Mouse (Mus musculus): ENCODE data around the gene Letmd1.
"Not testable (repeated sequence)": the region's sequence is repeated elsewhere in the genome, so short reads cannot be mapped to it uniquely, and the experiment has no call there.

The Letmd1 gene

DNA sequence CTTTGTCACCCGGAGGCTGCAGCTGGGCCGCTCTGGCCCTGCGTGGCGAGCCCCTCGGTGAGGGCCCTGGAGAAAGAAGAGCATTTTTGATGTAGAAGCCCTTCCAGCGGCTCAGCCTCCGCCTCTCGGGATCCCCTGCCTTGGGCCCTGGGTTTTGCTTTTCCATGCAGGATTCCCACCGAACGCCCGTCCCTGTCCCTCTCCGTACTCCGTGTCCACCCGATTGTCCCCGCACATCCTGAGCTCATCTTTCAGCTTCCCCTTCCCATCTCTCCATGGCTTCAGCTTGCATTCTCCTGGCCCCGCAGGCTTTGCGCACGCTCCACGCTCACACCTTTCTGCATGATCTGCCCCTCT lies 344 bp downstream of the Letmd1 start:
- ChIA-PET CTCF (interaction anchor here in 2 of 4 experiments (0.7 to 1.8 kb wide), 7 partner anchors 8 to 214 kb away, joined by 3 to 4 read pairs (median 4); partner anchors contain the start of gene Dazap2 (in 1 of the 2)), POLR2A (interaction anchor here in 3 of 4 experiments (0.8 to 20.6 kb wide), 11 partner anchors 12 to 311 kb away, joined by 3 to 291 read pairs (median 6); partner anchors contain the start of gene Csrnp2 (in 1 of the 3))

DNA sequence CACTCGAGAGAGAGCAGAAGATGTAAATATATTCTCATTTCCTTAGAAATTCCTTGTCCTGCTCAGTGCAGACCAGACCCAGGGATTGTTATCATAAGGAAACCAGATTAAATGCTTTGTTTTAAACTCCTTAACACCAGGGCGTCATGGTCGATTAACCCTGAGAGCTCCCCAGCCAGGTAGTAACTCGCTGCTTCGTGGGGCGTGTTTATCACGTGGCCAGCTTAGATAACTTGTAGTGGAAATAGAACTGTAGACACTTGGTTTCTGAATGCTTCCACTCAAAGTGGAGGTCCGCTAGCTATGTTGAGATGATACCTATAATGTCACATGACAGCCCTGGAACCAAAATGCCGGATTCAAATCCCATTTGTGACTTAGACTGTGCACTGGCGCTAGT lies 1.2 kb downstream of the Letmd1 start:
- ChIA-PET CTCF (interaction anchor here in 3 of 4 experiments (0.5 to 1.8 kb wide), 8 partner anchors 9 to 213 kb away, joined by 3 to 4 read pairs (median 4); partner anchors contain the start of gene Dazap2 (in 1 of the 3)), POLR2A (interaction anchor here in 2 of 4 experiments (0.9 to 20.6 kb wide), 8 partner anchors 12 to 213 kb away, joined by 3 to 291 read pairs (median 6); partner anchors contain the start of gene Csrnp2 (in 1 of the 2))

DNA sequence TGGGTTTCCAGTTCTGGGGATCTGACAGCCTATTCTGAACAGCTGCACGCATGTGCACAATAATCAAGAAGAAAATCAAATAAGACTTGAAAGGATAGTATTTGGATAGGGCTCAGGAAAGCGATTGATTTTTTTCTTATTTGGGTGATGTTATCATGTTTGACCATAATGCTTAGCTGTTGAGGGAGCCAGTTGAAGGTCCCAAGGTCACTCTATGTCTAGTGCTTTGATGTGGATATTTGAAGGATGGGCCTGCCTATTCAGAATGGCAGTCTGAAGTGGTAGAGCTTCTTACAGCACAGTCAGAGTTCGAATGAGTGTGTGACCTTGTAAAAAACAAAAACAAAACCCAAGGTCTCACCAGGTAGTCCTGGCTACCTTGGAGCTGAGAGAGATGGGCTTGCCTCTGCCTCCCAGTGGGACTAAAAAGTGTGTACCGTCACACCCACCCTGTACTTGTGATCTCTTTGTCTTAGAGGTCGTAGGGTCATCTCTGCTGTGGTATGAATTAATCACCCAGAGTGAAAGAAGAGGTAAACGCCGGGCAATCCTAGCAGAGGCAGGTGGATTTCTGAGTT lies 5.2 kb downstream of the Letmd1 start:
- CTCF ChIA-PET: interaction anchor here in 3 of 4 experiments (0.6 to 2.3 kb wide), 9 partner anchors 8 to 842 kb away, joined by 3 to 13 read pairs (median 3); partner anchors contain the start of gene Smagp (in 1 of the 3)

DNA sequence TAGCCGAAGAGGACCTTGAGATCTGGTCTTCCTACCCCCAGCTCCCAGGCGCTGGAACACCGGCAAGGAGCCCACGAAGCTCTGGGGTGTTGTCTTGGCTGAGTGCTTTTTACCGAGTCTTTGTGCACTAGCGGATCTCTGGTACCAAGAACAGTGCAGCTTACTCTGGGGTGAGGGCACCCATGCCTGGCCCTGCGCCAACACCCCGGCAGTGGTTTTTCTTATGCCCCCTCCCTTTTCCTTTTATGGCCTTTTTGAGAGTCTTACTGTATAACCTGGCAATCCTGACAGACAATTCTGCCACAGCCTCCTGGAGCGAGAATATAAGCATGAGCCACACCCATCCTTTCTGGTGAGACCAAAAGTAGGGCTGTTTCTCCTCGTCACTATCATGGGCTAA lies 9.5 kb downstream of the Letmd1 start:
- ChIA-PET POLR2A (interaction anchor here in 3 of 4 experiments (1.1 to 20.6 kb wide), 7 partner anchors 8 to 54 kb away, joined by 3 to 291 read pairs (median 7); partner anchors contain the start of gene Csrnp2 (in 2 of the 3)), CTCF (interaction anchor here in 1 of 4 experiments (0.6 kb wide), 1 partner anchor 20 kb away, joined by 4 read pairs; no protein-coding TSS in a partner anchor)

More for the DNA sequence above, 5.2 kb downstream of the Letmd1 start:
- POLR2A ChIA-PET: interaction anchor here (0.5 to 20.6 kb wide), 46 partner anchors 8 to 760 kb away, joined by 3 to 291 read pairs (median 3); partner anchors contain the start of genes Dazap2 (in 2 of the 4), Csrnp2 (in 1 of the 4), Galnt6 (in 1 of the 4) and Pou6f1 (in 1 of the 4)

DNA sequence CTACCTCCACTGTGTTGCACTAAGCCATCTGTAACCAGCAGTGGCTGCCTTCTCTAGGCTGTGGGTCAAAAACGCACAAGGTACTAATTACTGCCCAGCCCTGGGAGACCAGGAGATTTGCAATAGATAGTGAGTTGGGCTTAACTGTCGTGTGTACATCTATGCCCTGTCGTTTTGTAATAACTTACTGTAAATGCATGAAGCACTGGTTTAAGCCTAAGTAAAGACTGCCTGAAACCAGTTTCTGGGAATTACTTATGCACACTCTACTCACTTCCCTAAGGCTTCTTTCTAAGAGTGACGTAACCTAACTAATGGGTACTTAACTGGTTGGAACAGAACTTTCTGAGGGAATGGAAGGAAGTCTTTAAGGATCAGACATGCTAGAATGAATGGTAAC lies 10.1 kb downstream of the Letmd1 start:
- ChIA-PET CTCF (interaction anchor here in 1 of 4 experiments (0.6 kb wide), 1 partner anchor 204 kb away, joined by 4 read pairs; no protein-coding TSS in a partner anchor), POLR2A (interaction anchor here in 2 of 4 experiments (4.0 to 20.6 kb wide), 3 partner anchors 10 to 16 kb away, joined by 31 to 291 read pairs (median 122); partner anchors contain the start of gene Csrnp2 (in 2 of the 2))

DNA sequence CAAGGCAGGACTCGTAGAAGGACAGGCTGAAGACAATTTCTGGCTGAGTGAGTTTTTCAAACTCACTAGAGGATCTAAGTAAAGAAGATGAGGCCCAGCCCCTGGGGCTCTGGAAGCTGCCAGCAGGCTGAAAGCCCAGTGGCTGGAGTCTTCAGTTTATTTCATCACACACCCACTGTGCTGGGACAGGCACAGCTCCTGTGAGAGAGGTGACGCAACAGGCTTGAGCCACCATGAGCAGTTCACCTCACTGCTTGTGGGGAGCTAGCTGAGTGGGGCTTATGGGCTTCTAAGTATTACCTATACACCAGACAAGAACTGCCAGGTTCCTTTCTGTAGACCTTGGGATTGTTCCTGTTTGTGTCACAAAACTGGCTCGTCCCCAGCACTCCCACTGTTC lies 16.8 kb downstream of the Letmd1 start:
- ChIA-PET CTCF (interaction anchor here in 3 of 4 experiments (0.9 to 1.3 kb wide), 3 partner anchors 14 to 28 kb away, joined by 3 to 5 read pairs (median 3); no protein-coding TSS in a partner anchor), POLR2A (interaction anchor here in 3 of 4 experiments (0.6 to 18.2 kb wide), 14 partner anchors 8 to 66 kb away, joined by 3 to 291 read pairs (median 8); partner anchors contain the start of genes Csrnp2 (in 2 of the 3) and Letmd1 (in 2 of the 3))

DNA sequence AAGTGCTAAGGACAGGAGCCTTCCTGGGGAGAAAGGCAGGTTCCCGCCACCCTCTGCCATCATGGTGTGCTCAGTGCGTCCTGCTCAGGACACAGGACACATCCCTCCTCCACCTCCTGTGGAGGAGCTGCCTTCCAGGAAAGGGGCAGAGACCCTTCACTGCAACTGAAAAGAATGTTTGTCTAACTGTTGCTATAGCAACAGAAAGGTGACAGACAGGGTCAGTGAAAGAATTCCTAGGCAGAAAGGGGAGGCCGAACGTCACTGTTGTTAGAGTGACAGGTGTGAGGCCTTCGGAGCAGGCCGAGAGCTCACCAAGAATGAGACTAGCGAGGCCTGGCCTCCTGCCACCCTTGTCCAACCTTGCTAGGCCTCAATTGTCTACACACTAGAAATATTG lies 17.6 kb downstream of the Letmd1 start:
- ChIA-PET CTCF (interaction anchor here in 2 of 4 experiments (0.8 to 1.3 kb wide), 4 partner anchors 15 to 567 kb away, joined by 3 to 6 read pairs (median 4); no protein-coding TSS in a partner anchor), POLR2A (interaction anchor here in 3 of 4 experiments (0.6 to 18.2 kb wide), 17 partner anchors 8 to 197 kb away, joined by 3 to 291 read pairs (median 6); partner anchors contain the start of genes Csrnp2 (in 2 of the 3), Dazap2 (in 2 of the 3) and Letmd1 (in 2 of the 3))

DNA sequence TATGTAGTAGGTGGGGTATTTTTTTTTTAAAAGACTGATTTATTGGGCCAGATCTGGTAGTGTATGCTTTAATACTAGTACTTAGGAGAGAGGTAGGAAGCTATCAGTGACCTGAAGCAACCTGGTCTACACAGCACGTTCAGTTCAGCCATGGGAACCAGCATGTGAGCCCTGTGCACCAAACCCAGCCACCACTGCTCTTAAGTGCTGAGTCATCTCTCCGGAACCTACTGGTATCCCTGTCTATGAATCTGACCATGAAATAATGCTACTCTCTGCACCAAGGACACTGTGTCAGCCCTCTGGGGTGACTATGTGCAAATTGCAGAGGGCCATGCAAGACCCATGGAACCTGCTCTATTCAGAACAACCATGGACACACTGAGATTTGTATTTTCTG lies 18.2 kb downstream of the Letmd1 start:
- POLR2A ChIA-PET: interaction anchor here in 3 of 4 experiments (0.9 to 18.2 kb wide), 16 partner anchors 8 to 196 kb away, joined by 3 to 291 read pairs (median 6); partner anchors contain the start of genes Csrnp2 (in 2 of the 3), Letmd1 (in 2 of the 3) and Dazap2 (in 1 of the 3)
- CTCF ChIA-PET: interaction anchor here in 2 of 4 experiments (0.8 to 1.3 kb wide), 4 partner anchors 16 to 567 kb away, joined by 3 to 6 read pairs (median 4); no protein-coding TSS in a partner anchor

DNA sequence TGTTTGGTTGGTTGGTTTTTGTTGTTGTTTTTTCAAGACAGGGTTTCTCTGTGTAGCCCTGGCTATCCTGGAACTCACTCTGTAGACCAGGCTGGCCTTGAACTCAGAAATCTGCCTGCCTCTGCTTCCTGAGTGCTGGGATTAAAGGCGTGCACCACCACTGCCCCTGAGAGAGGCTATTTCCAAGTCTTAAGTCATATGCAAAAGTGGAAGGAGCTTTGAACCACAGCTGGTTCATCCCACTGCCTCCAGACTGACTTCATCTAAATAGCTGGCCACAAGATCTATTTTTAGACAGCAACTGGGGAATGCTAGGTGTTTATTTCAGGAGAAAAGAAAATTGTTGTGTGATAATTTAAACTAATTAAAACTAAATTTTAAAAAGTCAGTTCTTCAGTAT lies 19.5 kb downstream of the Letmd1 start:
- CTCF ChIA-PET: interaction anchor here in 2 of 4 experiments (0.6 to 1.3 kb wide), 2 partner anchors 18 to 31 kb away, joined by 3 read pairs; no protein-coding TSS in a partner anchor

DNA sequence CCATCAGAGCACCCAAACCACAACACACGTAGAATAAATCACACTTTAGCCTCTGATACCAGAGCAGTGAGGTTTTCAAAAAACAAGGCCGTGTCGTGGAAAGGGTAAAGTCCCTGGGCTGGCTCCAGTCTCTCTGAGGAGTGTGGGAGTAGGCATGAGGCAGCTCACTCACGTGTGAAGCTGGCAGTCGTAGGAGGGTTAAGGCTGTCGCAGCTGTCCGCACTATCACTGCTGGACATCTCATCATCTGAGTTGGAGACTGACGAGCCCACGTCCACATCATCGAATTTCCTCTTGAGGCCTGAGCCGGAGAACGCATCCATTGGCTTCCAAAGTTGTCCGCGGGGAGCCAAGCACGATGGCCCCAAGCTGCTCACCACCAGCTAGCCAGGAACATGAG lies 20.4 kb downstream of the Letmd1 start:
- POLR2A ChIA-PET: interaction anchor here (0.9 to 18.2 kb wide), 17 partner anchors 5 to 177 kb away, joined by 3 to 291 read pairs (median 5); partner anchors contain the start of genes Csrnp2 (in 1 of the 4), Dazap2 (in 1 of the 4) and Letmd1 (in 1 of the 4)
- CTCF ChIA-PET: interaction anchor here (0.5 to 1.3 kb wide), 6 partner anchors 18 to 383 kb away, joined by 3 to 12 read pairs (median 4); no protein-coding TSS in a partner anchor

More for the DNA sequence above, 19.5 kb downstream of the Letmd1 start:
- POLR2A ChIA-PET: interaction anchor here (0.5 to 18.2 kb wide), 13 partner anchors 6 to 700 kb away, joined by 3 to 291 read pairs (median 5); partner anchors contain the start of genes Csrnp2 (in 1 of the 4), Dazap2 (in 1 of the 4) and Letmd1 (in 1 of the 4)

DNA sequence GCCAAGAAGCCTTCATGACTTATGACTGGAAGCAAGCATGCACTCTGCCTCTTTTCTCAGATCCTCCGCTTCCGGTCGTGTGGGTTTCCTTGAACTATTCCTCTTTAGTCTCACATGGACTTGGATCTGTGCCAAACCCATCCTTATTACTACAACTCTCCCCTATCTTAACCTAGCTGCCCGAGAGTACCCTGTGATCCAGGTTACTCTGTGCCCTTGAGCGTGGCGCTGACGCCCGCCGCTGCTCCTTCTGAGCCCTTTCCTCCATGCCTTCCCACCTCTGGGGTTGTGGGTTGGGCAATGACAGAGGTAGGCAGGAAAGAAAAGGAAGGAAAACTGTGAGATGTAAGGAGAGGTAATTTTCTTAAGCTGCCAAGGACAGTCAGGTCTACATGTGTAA lies 23.1 kb downstream of the Letmd1 start:
- ChIA-PET CTCF (interaction anchor here in 1 of 4 experiments (0.5 kb wide), 1 partner anchor 34 kb away, joined by 4 read pairs; no protein-coding TSS in a partner anchor), POLR2A (interaction anchor here in 3 of 4 experiments (0.6 to 18.2 kb wide), 15 partner anchors 8 to 256 kb away, joined by 3 to 291 read pairs (median 5); partner anchors contain the start of genes Dazap2 (in 1 of the 3), Letmd1 (in 1 of the 3) and Tfcp2 (in 1 of the 3))

DNA sequence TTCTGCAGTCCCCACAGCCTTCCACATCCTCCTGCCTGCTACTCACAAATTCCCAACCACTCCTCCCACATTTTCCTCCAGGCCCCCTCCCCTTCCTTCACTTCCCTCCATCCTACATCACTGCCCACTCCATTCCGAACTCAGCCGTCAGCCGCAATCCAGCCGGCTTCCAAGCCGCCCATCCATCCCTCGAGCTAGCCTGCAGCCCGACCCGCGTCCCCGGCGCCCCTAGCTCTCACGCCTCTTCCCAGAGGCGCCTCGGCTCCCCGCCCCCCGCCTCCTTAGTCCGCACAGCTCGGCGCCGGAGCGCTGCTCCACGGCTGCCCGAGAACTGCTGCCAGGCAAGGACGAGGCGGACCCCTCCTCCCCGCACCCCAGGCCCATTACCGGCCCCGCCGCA lies 25.8 kb downstream of the Letmd1 start:
- ChIA-PET CTCF (interaction anchor here in 2 of 4 experiments (0.7 to 1.5 kb wide), 5 partner anchors 57 to 582 kb away, joined by 3 to 9 read pairs (median 3); partner anchors contain the start of gene Tfcp2 (in 1 of the 2)), POLR2A (interaction anchor here (0.6 to 18.2 kb wide), 60 partner anchors 8 to 675 kb away, joined by 3 to 291 read pairs (median 4); partner anchors contain the start of genes Dazap2 (in 2 of the 4), Tfcp2 (in 2 of the 4), Galnt6 (in 1 of the 4) and Letmd1 (in 1 of the 4))

DNA sequence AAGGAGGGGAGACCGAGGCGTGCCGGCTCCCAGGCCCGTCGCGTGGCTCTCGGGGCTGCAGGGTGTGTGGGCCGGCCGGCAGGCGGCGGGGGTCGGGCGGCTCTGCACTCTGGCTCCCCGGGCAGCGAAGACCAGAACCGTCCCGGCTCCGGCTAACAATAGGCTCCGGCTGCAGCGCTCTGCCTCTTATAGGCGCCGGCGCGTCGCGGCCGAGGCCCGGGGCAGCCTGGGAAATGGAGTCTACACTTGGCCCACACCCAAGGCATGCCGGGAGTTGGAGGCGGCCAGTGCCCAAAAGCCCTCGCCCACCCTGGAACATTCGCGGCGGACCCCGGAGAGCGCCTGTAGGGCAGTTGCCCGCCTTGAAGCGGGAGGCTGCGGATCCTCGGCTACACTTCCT lies 26.3 kb downstream of the Letmd1 start, which contains the start of gene Csrnp2:
TSS of gene Csrnp2 (minus strand) at position 387 of the 400 bp plus-strand sequence.
- ChIA-PET POLR2A (interaction anchor here (0.7 to 18.2 kb wide), 52 partner anchors 8 to 616 kb away, joined by 3 to 291 read pairs (median 5); partner anchors contain the start of genes Dazap2 (in 2 of the 4), Tfcp2 (in 2 of the 4), Galnt6 (in 1 of the 4) and Letmd1 (in 1 of the 4)), CTCF (interaction anchor here in 2 of 4 experiments (0.7 to 1.5 kb wide), 4 partner anchors 56 to 581 kb away, joined by 3 to 9 read pairs (median 4); partner anchors contain the start of gene Tfcp2 (in 1 of the 2))

DNA sequence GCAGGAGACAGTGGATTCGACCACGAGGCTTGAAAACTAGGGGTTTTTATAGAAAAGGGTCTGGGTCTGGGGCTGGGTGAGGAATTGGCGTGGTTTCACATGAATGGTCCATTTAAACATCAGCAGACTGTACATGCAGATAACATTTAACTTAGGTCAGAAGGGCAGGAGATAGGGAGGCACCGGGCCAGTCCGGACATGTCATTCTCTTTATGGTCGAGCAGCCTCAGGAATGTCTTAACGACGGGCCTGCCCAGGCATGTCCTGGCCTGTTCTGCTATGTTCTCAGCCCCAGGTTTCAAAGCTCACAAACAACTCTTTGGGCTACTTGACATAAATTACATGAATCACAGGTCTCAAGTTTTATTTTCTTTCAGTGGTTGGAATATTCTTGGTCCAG lies 30.7 kb downstream of the Letmd1 start:
- POLR2A ChIA-PET: interaction anchor here in 1 of 4 experiments (10.4 kb wide), 1 partner anchor 15 kb away, joined by 122 read pairs; no protein-coding TSS in a partner anchor
- CTCF ChIA-PET: not testable (repeated sequence)

DNA sequence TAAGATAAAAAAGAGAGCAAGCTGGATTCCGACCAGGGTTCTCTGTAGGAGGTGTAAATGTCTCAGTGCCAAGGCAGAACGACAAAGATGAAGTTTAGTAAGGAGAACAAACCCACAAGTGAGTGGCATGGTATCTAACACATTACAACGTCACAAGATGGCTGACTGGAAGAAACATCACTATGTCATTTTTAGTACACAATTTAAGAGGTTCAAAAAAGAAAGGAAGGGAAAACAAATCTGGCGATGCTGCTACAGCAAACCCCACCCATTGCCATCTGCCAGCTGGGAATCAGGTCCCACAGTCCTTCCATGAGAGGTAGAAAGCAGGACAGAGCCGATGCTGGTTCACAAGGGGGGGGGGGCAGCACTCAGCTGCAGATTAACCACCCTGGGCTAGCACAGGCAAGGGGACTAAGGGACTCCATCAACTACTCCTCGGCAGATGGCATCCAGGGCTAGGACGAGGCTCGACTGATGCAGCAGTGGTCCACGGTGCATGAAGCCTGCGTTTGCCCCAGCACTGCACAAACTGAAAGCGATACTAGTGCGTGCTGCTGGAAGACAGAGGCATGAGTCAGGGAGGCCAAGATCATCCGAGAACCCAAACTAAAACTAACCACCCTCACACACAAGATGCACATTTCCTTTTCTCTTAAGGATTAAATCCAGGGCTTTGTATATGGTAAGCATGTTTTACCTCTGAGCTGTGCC lies 39.8 kb downstream of the Letmd1 start:
- POLR2A ChIA-PET: interaction anchor here in 2 of 4 experiments (0.5 to 1.2 kb wide), 6 partner anchors 10 to 107 kb away, joined by 3 to 4 read pairs (median 4); partner anchors contain the start of gene Dazap2 (in 1 of the 2)
- CTCF ChIA-PET: interaction anchor here in 1 of 4 experiments (0.5 to 0.6 kb wide), 2 partner anchors 18 to 223 kb away, joined by 3 to 4 read pairs; no protein-coding TSS in a partner anchor

DNA sequence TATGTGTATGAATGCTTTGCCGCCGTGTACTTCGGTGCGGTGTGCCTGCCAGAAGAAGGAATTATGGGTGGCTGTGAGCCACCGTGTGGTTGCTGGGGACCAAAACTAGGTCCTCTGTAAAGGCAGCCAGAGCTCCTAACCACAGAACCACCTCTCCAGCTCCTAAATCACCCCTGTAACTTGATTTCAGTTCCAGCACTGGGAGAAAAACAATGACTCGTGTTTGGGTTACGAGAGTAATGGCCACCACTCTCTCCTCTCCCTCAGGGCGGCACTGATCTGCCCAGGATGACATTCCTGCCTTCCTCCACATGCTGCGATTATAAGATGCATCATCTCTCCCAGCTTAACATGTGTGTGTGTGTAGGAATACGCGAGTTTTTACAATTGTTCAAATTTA lies 41.2 kb downstream of the Letmd1 start:
- CTCF ChIA-PET: no interaction called here
- POLR2A ChIA-PET: interaction anchor here in 2 of 4 experiments (0.6 to 1.2 kb wide), 2 partner anchors 16 to 45 kb away, joined by 3 read pairs; no protein-coding TSS in a partner anchor

DNA sequence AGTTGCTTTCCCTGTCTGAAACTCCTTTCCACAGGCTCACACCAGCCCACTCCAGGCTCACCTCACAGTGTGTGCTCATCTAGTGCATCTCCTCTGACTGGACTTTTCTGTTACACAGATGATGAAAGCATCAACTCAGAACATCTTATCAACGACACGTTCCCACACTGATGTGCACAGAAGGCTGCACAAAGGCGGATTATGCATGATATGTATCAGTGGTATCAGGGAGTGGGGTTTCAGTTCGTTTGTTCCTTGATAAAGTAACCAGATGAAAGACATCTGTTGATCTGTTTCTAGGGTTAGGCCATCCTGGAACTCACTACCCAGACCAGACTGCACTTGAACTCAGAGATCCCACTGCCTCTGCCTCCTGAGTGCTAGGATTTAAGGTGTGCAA lies 44.6 kb downstream of the Letmd1 start:
- CTCF ChIA-PET: no interaction called here
- POLR2A ChIA-PET: interaction anchor here in 1 of 4 experiments (3.6 kb wide), 1 partner anchor 19 kb away, joined by 16 read pairs; the partner anchor contains the start of gene Csrnp2
